17 mouse cellular contexts compared by ENCODE assay signal in genomic region chr17:15651869-15652268, GRCm38 (mm10).
"Had no signal": no experiment of that assay in that cellular context is flagged by ENCODE, and none has a peak within 500 bp of the region (broad histone marks: within the 10 kb centered on the region; RNA-seq: fewer than 3 reads in every experiment).

No protein-coding gene starts in this region.

- H3K36me3 ChIP-seq: liver, embryonic 15.5 days; lung, embryonic 15.5 days; midbrain, embryonic 10.5 days; midbrain, embryonic 12.5 days; neural tube, embryonic 12.5 days; stomach, embryonic 15.5 days had no signal

- DNase-seq: liver, postnatal 0 days; lung, adult 2 months; lung, postnatal 14 days; lung, postnatal 36 days; midbrain, embryonic 14.5 days; right cerebral cortex, postnatal 14 days; thymus, postnatal 14 days; thymus, postnatal 4 days had no signal

- H3K27me3 ChIP-seq: liver, embryonic 15.5 days; lung, embryonic 15.5 days; midbrain, embryonic 12.5 days; neural tube, embryonic 12.5 days; stomach, embryonic 15.5 days had no signal

- H3K4me3 ChIP-seq: liver, embryonic 15.5 days; lung, embryonic 15.5 days; midbrain, embryonic 10.5 days; midbrain, embryonic 12.5 days; neural tube, embryonic 12.5 days; stomach, embryonic 15.5 days had no signal

- H3K9me3 ChIP-seq: liver, embryonic 15.5 days; lung, embryonic 15.5 days; midbrain, embryonic 10.5 days; midbrain, embryonic 12.5 days; neural tube, embryonic 12.5 days; stomach, embryonic 15.5 days had no signal

- H3K4me1 ChIP-seq: liver, embryonic 15.5 days; midbrain, embryonic 12.5 days; neural tube, embryonic 12.5 days had no signal

- ATAC-seq: liver, postnatal 0 days; lung, postnatal 0 days had no signal

- H3K4me2 ChIP-seq: liver, embryonic 15.5 days; lung, embryonic 15.5 days; midbrain, embryonic 12.5 days; neural tube, embryonic 12.5 days; stomach, embryonic 15.5 days had no signal

- H3K27ac ChIP-seq: liver, embryonic 15.5 days; lung, embryonic 15.5 days; macrophage; midbrain, embryonic 10.5 days; midbrain, embryonic 12.5 days; neural tube, embryonic 12.5 days; stomach, embryonic 15.5 days; stomach, postnatal 0 days had no signal

- H3K9ac ChIP-seq: liver, embryonic 15.5 days; liver, postnatal 0 days; lung, embryonic 15.5 days; midbrain, embryonic 12.5 days; neural tube, embryonic 12.5 days; stomach, embryonic 15.5 days had no signal
